Comparison of ENCODE assay signal across 17 mouse cellular contexts in the genomic region with DNA sequence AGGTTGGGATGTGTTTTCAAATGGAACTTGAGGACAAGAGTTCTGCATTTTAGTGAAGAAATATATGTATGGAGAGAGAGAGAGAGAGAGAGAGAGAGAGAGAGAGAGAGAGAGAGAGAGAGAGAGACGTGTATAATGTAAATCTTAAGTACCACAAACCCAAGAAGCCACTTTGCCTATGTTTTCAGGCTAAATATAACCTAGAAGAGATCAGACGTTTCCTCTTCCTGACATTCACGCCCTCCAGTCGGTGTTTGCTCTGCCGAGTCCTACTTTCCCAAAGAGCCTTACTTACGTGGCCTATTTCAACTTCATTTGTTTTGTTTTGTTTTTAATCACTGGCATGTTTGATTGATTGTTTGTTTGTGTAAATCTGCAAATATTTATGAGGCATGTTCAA. TPM values are rescaled to one million over a fixed set of nuclear protein-coding genes. Genes with fewer than 3 reads are reported as not detected.
DNase-seq lines count a peak whose midpoint lies in the region; ATAC-seq and TF ChIP-seq lines count a peak whose summit lies in the region.
"Had no signal": no experiment of that assay in that cellular context is flagged by ENCODE, and none has a peak within 500 bp of the region (broad histone marks: within the 10 kb centered on the region; RNA-seq: fewer than 3 reads in every experiment).

No protein-coding gene starts in this region.

- no peaks in the 10 kb centered on the region for H3K36me3 ChIP-seq in heart, embryonic 14.5 days (ENCODE audit: control insufficient read depth, insufficient read depth, low read length)
- no peaks in the 10 kb centered on the region for H3K36me3 ChIP-seq in stomach, embryonic 15.5 days
- H3K36me3 ChIP-seq in stomach, postnatal 0 days (ENCODE audit: control insufficient read depth, insufficient read depth, low read length), result no peaks in the 10 kb centered on the region
- H3K36me3 ChIP-seq in liver, embryonic 14.5 days (replicated peaks; ENCODE audit: control insufficient read depth, insufficient read depth, low read depth), result peaks cover 8% of the 10 kb centered on the region
- H3K36me3 ChIP-seq: embryonic facial prominence, embryonic 13.5 days; hindbrain, embryonic 12.5 days; midbrain, embryonic 15.5 days had no signal

- peak overlapping the region; percentile 35 for H3K4me2 ChIP-seq in heart, embryonic 14.5 days (ENCODE audit: low read length)
- H3K4me2 ChIP-seq in stomach, embryonic 15.5 days, result peak overlapping the region; percentile 0; the same call in 1 of the 2 replicates
- H3K4me2 ChIP-seq in stomach, postnatal 0 days (replicated peaks; ENCODE audit: low read depth), result no peak overlapping the region
- H3K4me2 ChIP-seq in liver, embryonic 14.5 days (ENCODE audit: low read depth), result peak overlapping the region; percentile 65
- H3K4me2 ChIP-seq: embryonic facial prominence, embryonic 13.5 days; forebrain, embryonic 13.5 days; hindbrain, embryonic 12.5 days; midbrain, embryonic 15.5 days had no signal

- H3K4me3 ChIP-seq in heart, embryonic 14.5 days (ENCODE audit: control insufficient read depth in 1 of 2, insufficient read depth in 1 of 2, low read depth in 1 of 2, low read length in 2 of 2), result no peak overlapping the region
- H3K4me3 ChIP-seq in stomach, embryonic 15.5 days (replicated peaks), result no peak overlapping the region
- H3K4me3 ChIP-seq in stomach, postnatal 0 days (ENCODE audit: low read depth, low read length), result no peak overlapping the region
- H3K4me3 ChIP-seq in liver, embryonic 14.5 days (ENCODE audit: insufficient read depth in 1 of 2, low read depth in 2 of 2, low read length in 2 of 2), result peak overlapping the region in 1 of 2 experiments; percentile 12; a peak in 2 of 4 replicates
- H3K4me3 ChIP-seq: embryonic facial prominence, embryonic 13.5 days; forebrain, embryonic 13.5 days; heart, adult 2 months; hindbrain, embryonic 12.5 days; midbrain, embryonic 15.5 days had no signal

- 7% methylated on average over 6 of the region's 6 CpGs for WGBS in heart, embryonic 14.5 days
- 31% methylated on average over 6 of the region's 6 CpGs for WGBS in stomach, embryonic 15.5 days
- WGBS in stomach, postnatal 0 days, result 18% methylated on average over 6 of the region's 6 CpGs
- WGBS in liver, embryonic 14.5 days (ENCODE audit: insufficient replicate concordance), result 7% methylated on average over 6 of the region's 6 CpGs

- H3K4me1 ChIP-seq in heart, embryonic 14.5 days (ENCODE audit: control insufficient read depth in 2 of 2, insufficient read depth in 2 of 2, low read length in 2 of 2), result peaks cover 3 to 17% of the 10 kb centered on the region in 2 experiments
- peaks cover 6% of the 10 kb centered on the region for H3K4me1 ChIP-seq in stomach, embryonic 15.5 days
- H3K4me1 ChIP-seq in stomach, postnatal 0 days (replicated peaks; ENCODE audit: control insufficient read depth, insufficient read depth), result peaks cover 3% of the 10 kb centered on the region
- peaks cover 79 to 82% of the 10 kb centered on the region in 2 experiments for H3K4me1 ChIP-seq in liver, embryonic 14.5 days (replicated peaks; ENCODE audit: control insufficient read depth in 2 of 2, insufficient read depth in 2 of 2, low read length in 1 of 2)
- H3K4me1 ChIP-seq: forebrain, embryonic 13.5 days; hindbrain, embryonic 12.5 days; midbrain, embryonic 15.5 days had no signal

- H3K9me3 ChIP-seq in heart, embryonic 14.5 days (ENCODE audit: control insufficient read depth, low read length), result no peaks in the 10 kb centered on the region
- no peaks in the 10 kb centered on the region for H3K9me3 ChIP-seq in stomach, embryonic 15.5 days
- no peaks in the 10 kb centered on the region for H3K9me3 ChIP-seq in stomach, postnatal 0 days (ENCODE audit: control insufficient read depth, low read length)
- no peaks in the 10 kb centered on the region for H3K9me3 ChIP-seq in liver, embryonic 14.5 days (ENCODE audit: control insufficient read depth, low read length)
- H3K9me3 ChIP-seq: embryonic facial prominence, embryonic 13.5 days; forebrain, embryonic 13.5 days; hindbrain, embryonic 12.5 days; midbrain, embryonic 15.5 days had no signal

- no peak for TF ChIP-seq CTCF in stomach, postnatal 0 days (IDR thresholded peaks at IDR 0.05; ENCODE audit: low read depth)
- no peak for TF ChIP-seq CTCF in liver, embryonic 14.5 days (IDR thresholded peaks at IDR 0.05; ENCODE audit: low read depth)

- no peak overlapping the region for H3K9ac ChIP-seq in heart, embryonic 14.5 days (ENCODE audit: low read length)
- H3K9ac ChIP-seq in stomach, embryonic 15.5 days, result no peak overlapping the region
- no peak overlapping the region for H3K9ac ChIP-seq in stomach, postnatal 0 days (ENCODE audit: low read length)
- H3K9ac ChIP-seq in liver, embryonic 14.5 days (replicated peaks), result peak overlapping the region; percentile 59
- H3K9ac ChIP-seq: embryonic facial prominence, embryonic 13.5 days; forebrain, embryonic 13.5 days; hindbrain, embryonic 12.5 days; midbrain, embryonic 15.5 days had no signal

- no peak for DNase-seq in heart, postnatal 4 days
- DNase-seq in stomach, postnatal 0 days (ENCODE audit: low spot score), result no peak
- no peak for DNase-seq in liver, embryonic 14.5 days (ENCODE audit: low read depth in 3 of 3, low spot score in 3 of 3)
- no peak for DNase-seq in right cerebral cortex, adult 18-20 months
- no peak for DNase-seq in layer of hippocampus, adult 11-12 months (ENCODE audit: low spot score)
- DNase-seq: cerebellum, adult 9-10 months; kidney, adult 9 months; layer of hippocampus, postnatal 36 days; left cerebral cortex, postnatal 4 days had no signal

- ATAC-seq in heart, embryonic 14.5 days (ENCODE audit: insufficient number of reproducible peaks, insufficient read depth, low FRiP score, low read depth), result no peak
- no peak for ATAC-seq in stomach, embryonic 15.5 days (ENCODE audit: insufficient read depth, low FRiP score, low read depth)
- ATAC-seq in stomach, postnatal 0 days (ENCODE audit: low FRiP score, low TSS enrichment), result no peak
- no peak for ATAC-seq in liver, embryonic 14.5 days (ENCODE audit: insufficient read depth)
- ATAC-seq: forebrain, embryonic 13.5 days; inflammation-experienced regulatory T-cells, adult 6 months; midbrain, embryonic 15.5 days had no signal

- no peak for TF ChIP-seq EP300 in stomach, postnatal 0 days (optimal IDR thresholded peaks at IDR 0.05)
- TF ChIP-seq EP300 in liver, embryonic 14.5 days (IDR thresholded peaks at IDR 0.05; ENCODE audit: low read depth), result no peak

- H3K27ac ChIP-seq in heart, embryonic 14.5 days (replicated peaks in 1 of 2; ENCODE audit: control insufficient read depth in 1 of 2, insufficient read depth in 1 of 2, low read depth in 2 of 2, low read length in 2 of 2), result no peak overlapping the region; a peak in 1 of 4 replicates
- no peak overlapping the region for H3K27ac ChIP-seq in stomach, embryonic 15.5 days
- H3K27ac ChIP-seq in stomach, postnatal 0 days (replicated peaks), result no peak overlapping the region
- peak overlapping the region; percentile 86 for H3K27ac ChIP-seq in liver, embryonic 14.5 days
- H3K27ac ChIP-seq: embryonic facial prominence, embryonic 13.5 days; forebrain, embryonic 13.5 days; heart, adult 2 months; hindbrain, embryonic 12.5 days; midbrain, embryonic 15.5 days had no signal

- H3K27me3 ChIP-seq in heart, embryonic 14.5 days (ENCODE audit: control insufficient read depth, insufficient read depth, low read length), result no peaks in the 10 kb centered on the region
- no peaks in the 10 kb centered on the region for H3K27me3 ChIP-seq in stomach, embryonic 15.5 days (replicated peaks)
- H3K27me3 ChIP-seq in stomach, postnatal 0 days (ENCODE audit: control insufficient read depth, insufficient read depth, low read length), result no peaks in the 10 kb centered on the region
- no peaks in the 10 kb centered on the region for H3K27me3 ChIP-seq in liver, embryonic 14.5 days (ENCODE audit: control insufficient read depth, insufficient read depth, low read length)
- H3K27me3 ChIP-seq: embryonic facial prominence, embryonic 13.5 days; forebrain, embryonic 13.5 days; hindbrain, embryonic 12.5 days; midbrain, embryonic 15.5 days had no signal

RNA-seq across cellular contexts. Expression of a gene that starts 32.0 kb away (rescaled TPM):
- polyA plus RNA-seq in heart, embryonic 14.5 days (2014; fragmentation: Nextera tagmentation; extraction: Ambion mirVana), result 3.6 and 3.8 TPM in 2 replicates
- 10 to 100 TPM in 1 of 2 experiments, 1 to 10 TPM in 1; 8.9 to 11.6 TPM for total RNA-seq in heart, postnatal 4 days (2021)
- polyA plus RNA-seq in stomach, embryonic 15.5 days (2015; fragmentation: Nextera tagmentation; extraction: Ambion mirVana), result 12.2 and 14.9 TPM in 2 replicates
- 13.0 and 13.6 TPM in 2 replicates for polyA plus RNA-seq in stomach, postnatal 0 days (2015; fragmentation: Nextera tagmentation; extraction: Ambion mirVana)
- 20.2 and 30.5 TPM in 2 replicates for polyA plus RNA-seq in liver, embryonic 14.5 days (2012; rRNA removed)
- 41.2 and 44.0 TPM in 2 replicates for polyA plus RNA-seq in liver, embryonic 14.5 days (2014; fragmentation: Nextera tagmentation; extraction: Ambion mirVana)
